Mouse (Mus musculus) cerebral cortex, adult 2 months (tissue): ENCODE data around the gene Fmo1.

Experiments
- WGBS: fragments of 180-500 bp; shearing (Covaris S2); methylation state at CpG from one replicate; pipeline ENCODE4 v1.1.7; 2018; 5-methylcytosine and 5-hydroxymethylcytosine counted together

The Fmo1 gene

GRCm38 (mm10) chr1:162866280-162866681 is at the start of gene Fmo1:
TSS of gene Fmo1 (minus strand) at chr1:162866610.
- 72% methylated on average over 7 of the region's 7 CpGs for WGBS

GRCm38 (mm10) chr1:162914932-162915556 is 48.6 kb upstream of the Fmo1 start:
- WGBS = 86% methylated on average over 4 of the region's 4 CpGs

DNA sequence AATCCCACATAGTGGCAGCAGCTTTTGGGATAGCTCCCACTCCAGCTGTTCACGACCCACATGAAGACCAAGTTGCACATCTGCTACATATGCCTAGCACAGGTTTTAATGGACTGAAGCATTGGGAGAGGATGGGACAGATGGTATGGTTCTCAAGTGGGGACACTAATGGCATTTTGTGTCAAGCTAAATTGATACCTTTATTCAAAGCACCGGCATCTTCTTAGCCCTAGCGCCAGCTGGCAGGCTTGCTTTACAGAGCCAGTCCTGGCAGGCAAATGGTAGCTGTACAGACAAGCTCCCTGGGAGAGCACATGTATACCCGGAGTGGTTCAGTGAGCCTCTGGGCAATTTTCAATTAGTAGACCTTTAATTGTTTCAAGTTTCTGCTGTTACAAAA is 35.5 kb upstream of the Fmo1 start:
- 45% methylated on average over 4 of the region's 4 CpGs for WGBS

- WGBS = 66% methylated on average over 14 of the region's 14 CpGs
Observed at GRCm38 (mm10) chr1:162897838-162898811, 31.7 kb upstream of the Fmo1 start, which contains the start of gene Fmo2. TSS of gene Fmo2 (minus strand) at chr1:162898726.

- WGBS = 48% methylated on average over 6 of the region's 6 CpGs
Observed at GRCm38 (mm10) chr1:162895900-162896299, 29.5 kb upstream of the Fmo1 start.

DNA sequence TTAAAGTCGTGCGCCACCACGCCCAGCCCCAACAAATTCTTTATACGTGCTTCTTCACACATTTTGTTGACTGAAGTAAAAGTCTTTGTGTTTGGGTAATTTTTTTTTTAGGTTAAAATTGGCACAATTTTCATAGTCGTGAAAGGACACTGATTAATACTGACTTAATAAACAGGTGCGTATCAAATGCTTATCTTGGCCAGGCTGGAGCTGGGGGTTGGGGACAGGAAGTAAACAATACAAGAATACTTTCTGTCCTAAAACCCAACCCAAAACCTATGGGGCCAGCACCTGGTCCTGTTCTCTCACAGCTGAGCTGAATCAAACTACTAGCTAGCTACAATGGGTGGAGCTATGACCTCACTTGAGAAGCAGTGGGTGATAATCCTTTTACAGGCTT is 26.6 kb upstream of the Fmo1 start:
- 89% methylated on average over 6 of the region's 6 CpGs for WGBS

DNA sequence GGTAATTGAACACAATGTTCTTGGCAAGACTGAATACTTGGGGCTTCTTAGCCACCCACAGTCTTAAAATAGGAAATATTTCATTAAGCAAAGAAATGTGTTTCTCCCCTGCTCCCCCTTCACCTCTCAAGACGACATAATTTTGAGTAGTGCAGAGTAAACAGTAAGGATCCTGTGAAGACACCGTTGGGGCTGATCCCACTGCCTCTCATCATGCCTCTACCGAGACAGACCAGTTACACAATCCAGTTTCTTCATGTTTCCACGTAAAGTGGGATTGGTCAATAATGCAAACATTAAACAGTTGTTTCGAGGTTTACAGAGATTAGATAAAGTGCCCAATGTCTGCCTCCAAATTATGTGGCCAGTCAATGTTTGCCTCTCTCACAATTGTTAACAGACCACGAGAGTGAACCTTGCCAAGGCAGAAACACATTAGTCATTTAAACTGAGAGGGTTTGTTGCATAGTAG is 25.6 kb upstream of the Fmo1 start:
- 50% methylated on average over 6 of the region's 6 CpGs for WGBS

DNA sequence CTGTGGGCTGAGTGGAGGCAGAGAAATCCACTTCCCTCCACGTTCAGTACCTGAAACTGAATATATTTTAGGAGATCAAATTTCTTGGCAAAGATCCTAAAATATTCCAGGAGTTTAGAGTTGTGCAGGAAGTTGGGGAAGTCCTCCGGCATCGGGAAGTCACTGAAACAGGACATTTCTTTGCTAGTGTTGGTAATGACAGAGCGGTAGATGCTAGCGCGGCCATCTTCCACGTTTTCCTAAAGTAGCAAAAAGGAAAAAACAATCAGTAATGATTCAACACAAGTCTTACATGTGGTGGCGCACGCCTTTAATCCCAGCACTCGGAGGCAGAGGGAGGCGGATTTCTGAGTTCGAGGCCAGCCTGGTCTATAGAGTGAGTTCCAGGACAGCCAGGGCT is 22.2 kb upstream of the Fmo1 start:
- WGBS = 83% methylated on average over 12 of the region's 12 CpGs

GRCm38 (mm10) chr1:162887644-162888043 is 21.2 kb upstream of the Fmo1 start:
- WGBS = 95% methylated on average over 7 of the region's 7 CpGs

- 91% methylated on average over 11 of the region's 11 CpGs for WGBS
Observed at GRCm38 (mm10) chr1:162886138-162886816, 19.9 kb upstream of the Fmo1 start.

- 68% methylated on average over 4 of the region's 4 CpGs for WGBS
Observed at GRCm38 (mm10) chr1:162882681-162883080, 16.3 kb upstream of the Fmo1 start.

- WGBS = 54% methylated on average over 11 of the region's 11 CpGs
Observed at GRCm38 (mm10) chr1:162879595-162880369, 13.4 kb upstream of the Fmo1 start.

GRCm38 (mm10) chr1:162875091-162875490 is 8.7 kb upstream of the Fmo1 start:
- 79% methylated on average over 3 of the region's 3 CpGs for WGBS

DNA sequence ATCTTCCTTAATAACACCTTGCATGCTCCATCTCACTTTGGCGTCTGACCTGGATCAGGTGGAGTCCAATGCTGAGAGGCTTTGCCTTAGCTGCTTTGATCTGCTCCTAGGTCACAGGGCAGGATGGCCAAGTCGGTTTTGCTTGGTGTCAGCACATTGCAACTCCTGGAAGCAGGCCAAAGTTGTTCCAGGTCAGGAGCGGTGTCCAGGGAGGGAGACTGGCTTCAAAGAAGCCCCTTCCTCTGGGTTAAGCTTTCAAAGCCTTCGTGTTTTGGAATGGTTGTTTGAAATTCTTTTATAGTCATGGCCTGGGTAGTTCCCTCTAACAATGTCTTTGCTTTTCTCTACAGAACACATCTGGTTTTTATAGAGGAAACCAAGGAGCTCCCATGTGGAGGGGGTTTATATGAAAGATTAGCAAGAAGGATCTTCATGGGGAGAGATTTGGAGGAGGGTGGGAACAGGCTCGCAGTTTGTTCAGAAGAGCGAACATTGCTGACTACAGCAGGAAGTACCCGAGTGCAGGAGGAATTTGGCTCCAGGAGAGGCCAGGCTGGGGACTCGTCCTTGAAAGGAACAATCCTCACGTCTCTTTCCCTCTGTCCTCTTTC is 5.4 kb upstream of the Fmo1 start:
- WGBS = 58% methylated on average over 9 of the region's 9 CpGs

DNA sequence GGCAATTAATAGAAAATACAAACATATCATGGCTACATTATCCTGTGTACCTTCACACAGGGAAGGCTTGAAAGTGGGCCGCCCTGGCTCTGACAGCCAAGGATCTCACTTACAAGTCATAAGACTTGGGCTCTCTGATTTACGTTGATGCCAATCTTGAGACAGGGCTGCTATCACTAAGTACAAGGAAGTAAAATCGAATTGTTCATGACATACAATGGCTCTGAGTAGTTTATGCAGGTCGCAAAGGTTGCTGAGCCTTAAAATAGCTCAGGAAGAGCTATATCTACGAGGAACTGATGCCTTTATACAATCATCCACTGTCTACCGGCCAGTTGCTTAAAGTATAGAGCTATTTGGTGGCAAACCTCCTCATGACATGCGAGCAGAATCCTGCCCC is 4.6 kb upstream of the Fmo1 start:
- 84% methylated on average over 7 of the region's 7 CpGs for WGBS

DNA sequence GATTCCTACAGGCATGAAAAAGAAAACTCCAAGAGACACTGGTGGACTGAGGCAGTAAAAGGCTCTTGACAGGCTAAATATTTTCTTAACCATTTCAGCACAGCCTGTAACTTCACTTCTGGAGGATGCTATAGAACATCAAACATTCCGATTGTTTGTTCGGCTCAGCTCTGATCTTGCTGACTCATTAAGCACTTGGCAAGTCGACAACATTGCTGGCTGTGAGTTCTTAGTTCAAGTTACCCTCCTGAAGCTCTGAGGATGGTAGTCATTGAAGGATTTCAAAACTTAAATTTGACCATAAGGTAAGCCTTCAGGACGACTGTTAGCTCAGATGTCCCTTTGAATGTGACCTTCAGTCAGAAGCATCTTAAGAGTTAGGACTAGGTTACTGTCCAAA is 986 bp upstream of the Fmo1 start:
- WGBS = 70% methylated on average over 4 of the region's 4 CpGs

GRCm38 (mm10) chr1:162865493-162865830 is 948 bp downstream of the Fmo1 start:
- 62% methylated on average over 3 of the region's 3 CpGs for WGBS

- WGBS = 79% methylated on average over 8 of the region's 8 CpGs
Observed at GRCm38 (mm10) chr1:162864816-162865492, 1.5 kb downstream of the Fmo1 start.

- 95% methylated on average over 5 of the region's 5 CpGs for WGBS
Observed at GRCm38 (mm10) chr1:162864279-162864678, 2.1 kb downstream of the Fmo1 start.

DNA sequence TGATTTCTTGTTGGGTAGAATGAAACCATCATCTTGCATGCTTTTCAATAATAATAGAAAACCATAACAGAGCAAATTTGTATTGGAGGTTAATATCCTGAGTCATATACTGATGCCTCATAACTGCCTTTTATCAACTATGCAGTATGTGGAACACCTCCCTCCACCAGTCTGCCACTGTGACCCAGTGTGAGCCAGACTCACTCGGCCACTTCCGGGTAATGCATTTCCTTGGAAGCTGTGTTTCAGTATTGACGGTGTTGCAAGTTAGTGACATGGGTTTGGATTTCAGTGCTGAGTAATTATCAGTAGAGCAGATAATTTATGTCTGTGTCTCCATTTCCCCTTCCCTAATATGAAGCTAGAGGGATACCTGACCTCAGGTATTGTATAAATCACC is 2.8 kb downstream of the Fmo1 start:
- 88% methylated on average over 3 of the region's 3 CpGs for WGBS

DNA sequence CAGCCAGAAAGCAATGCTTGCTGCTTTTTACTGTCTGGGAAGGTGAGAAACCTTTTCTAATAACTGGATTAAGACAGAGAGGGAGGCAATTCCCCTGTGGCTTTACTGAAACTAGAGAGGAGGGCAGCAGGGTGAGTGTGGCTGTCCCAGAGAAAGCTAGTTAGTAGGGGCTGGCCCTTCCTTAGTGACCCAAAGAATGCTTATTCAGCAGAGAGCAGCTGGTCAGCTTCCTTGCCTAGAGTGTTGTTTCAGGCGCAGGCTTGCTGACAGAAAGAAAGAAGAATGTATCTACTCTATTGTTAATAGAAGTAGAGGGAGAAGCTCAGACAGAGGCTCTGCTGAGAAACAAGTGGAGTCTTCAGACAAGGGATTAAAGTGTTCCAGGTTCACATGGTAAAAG is 4.1 kb downstream of the Fmo1 start:
- 71% methylated on average over 1 of the region's 1 CpGs for WGBS
